Mouse (Mus musculus) bone marrow, adult 2 months (tissue): Measurements from ENCODE around the gene Sh3pxd2a. TPM values are rescaled to one million over a fixed set of nuclear protein-coding genes. Genes with fewer than 3 reads are reported as not detected.

Experiments
- H3K27ac ChIP-seq: fragments of 200-500 bp; 2 replicates; pipeline ENCODE4 v1.5.1; 2012; ENCODE audit warnings: low read depth, mild to moderate bottlenecking, control low read depth, inconsistent platforms, low read length; ENCODE audit not compliant: control insufficient read depth, poor library complexity, insufficient read depth
- H3K4me1 ChIP-seq: fragments of 200-500 bp; 2 replicates; pipeline ENCODE4 v1.6.1; 2011; ENCODE audit warnings: low read length; ENCODE audit not compliant: control insufficient read depth, insufficient read depth
- H3K4me3 ChIP-seq: fragments of 200-500 bp; replicated peaks from 2 replicates; pipeline ENCODE3; 2011; ENCODE audit warnings: mild to moderate bottlenecking, low read depth, low read length, control low read depth; ENCODE audit not compliant: control insufficient read depth
- CTCF ChIP-seq: fragments of 200-500 bp; IDR thresholded peaks from 2 replicates; pipeline ENCODE4 v1.5.1; 2011; ENCODE audit warnings: low read length, control low read depth; ENCODE audit not compliant: control insufficient read depth, insufficient read depth
- POLR2A ChIP-seq: fragments of 200-500 bp; IDR thresholded peaks from 2 replicates; pipeline ENCODE4 v1.6.1; 2011; ENCODE audit warnings: low read depth, mild to moderate bottlenecking, control low read depth, low read length, borderline replicate concordance; ENCODE audit not compliant: control insufficient read depth
- WGBS: fragments of 180-500 bp; shearing (Covaris S2); methylation state at CpG from one replicate; pipeline ENCODE4 v1.1.7; 2018; 5-methylcytosine and 5-hydroxymethylcytosine counted together
- polyA plus RNA-seq: library from polyadenylated mRNA; stranded (reverse); fragments of >200 nt; gene quantifications from 2 replicates; pipeline ENCODE4 v1.2.4, GENCODE M21; 2011; ENCODE audit warnings: low replicate concordance; ENCODE audit not compliant: missing spikeins, insufficient read depth, insufficient read length

Sh3pxd2a gene
- polyA plus RNA-seq, 1 experiment = 8.3 TPM

GRCm38 (mm10) chr19:47292451-47292951, 171.7 kb downstream of the Sh3pxd2a start:
- WGBS = 81% methylated on average over 7 of the region's 7 CpGs
- H3K4me1 ChIP-seq = no peaks in the 10 kb centered on the region
- no peak overlapping the region for H3K4me3 ChIP-seq
- no peak overlapping the region for H3K27ac ChIP-seq
- no peak for TF ChIP-seq CTCF
- no peak for TF ChIP-seq POLR2A

DNA sequence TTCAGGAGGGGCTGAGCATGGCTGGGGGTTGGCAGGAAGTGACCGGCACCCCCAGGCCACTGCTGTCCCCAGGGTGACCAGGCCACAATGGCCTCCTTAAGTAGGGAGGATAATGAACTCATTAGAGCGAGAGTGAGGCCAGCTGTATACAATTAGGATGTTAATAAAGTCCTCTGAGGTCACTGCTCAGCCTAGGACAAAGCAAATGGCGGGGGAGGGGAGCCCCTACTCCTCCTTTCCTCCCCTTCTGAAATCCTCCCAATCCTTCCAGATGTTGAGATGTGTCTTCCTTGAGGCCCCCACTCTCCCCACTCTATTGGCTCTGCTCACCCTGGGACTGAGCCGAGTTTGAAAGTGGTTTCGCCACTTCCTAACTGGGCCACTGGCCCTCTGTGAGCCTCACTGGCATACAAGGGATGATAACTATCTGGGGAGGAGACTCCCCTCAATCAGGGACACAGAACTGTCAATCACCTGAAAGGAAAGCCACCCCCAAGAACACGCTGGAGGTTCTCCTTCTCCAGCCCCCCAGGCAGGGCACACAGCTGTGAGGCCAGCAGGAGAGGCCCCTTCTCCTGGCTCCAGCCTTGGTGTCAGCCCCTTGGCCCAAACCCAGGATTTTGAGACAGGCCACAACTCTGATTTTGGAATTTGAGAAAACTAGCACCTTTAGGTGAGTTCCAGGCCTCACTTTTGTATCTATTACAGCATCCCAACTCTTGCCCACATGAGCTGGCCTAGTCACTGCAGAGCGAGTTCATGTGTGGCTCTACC, 172.7 kb downstream of the Sh3pxd2a start:
- no peak for TF ChIP-seq CTCF
- no peak for TF ChIP-seq POLR2A
- no peak overlapping the region for H3K27ac ChIP-seq
- no peaks in the 10 kb centered on the region for H3K4me1 ChIP-seq
- WGBS = 64% methylated on average over 7 of the region's 7 CpGs
- no peak overlapping the region for H3K4me3 ChIP-seq

- TF ChIP-seq CTCF = no peak
- no peak for TF ChIP-seq POLR2A
- H3K4me1 ChIP-seq = no peaks in the 10 kb centered on the region
- 88% methylated on average over 17 of the region's 17 CpGs for WGBS
- H3K27ac ChIP-seq = no peak overlapping the region
- no peak overlapping the region for H3K4me3 ChIP-seq
Observed at GRCm38 (mm10) chr19:47286886-47287450, 177.2 kb downstream of the Sh3pxd2a start.

- no peaks in the 10 kb centered on the region for H3K4me1 ChIP-seq
- no peak overlapping the region for H3K27ac ChIP-seq
- 79% methylated on average over 6 of the region's 6 CpGs for WGBS
- H3K4me3 ChIP-seq = no peak overlapping the region
- TF ChIP-seq CTCF = no peak
- TF ChIP-seq POLR2A = no peak
Observed at GRCm38 (mm10) chr19:47285581-47285980, 178.6 kb downstream of the Sh3pxd2a start.

DNA sequence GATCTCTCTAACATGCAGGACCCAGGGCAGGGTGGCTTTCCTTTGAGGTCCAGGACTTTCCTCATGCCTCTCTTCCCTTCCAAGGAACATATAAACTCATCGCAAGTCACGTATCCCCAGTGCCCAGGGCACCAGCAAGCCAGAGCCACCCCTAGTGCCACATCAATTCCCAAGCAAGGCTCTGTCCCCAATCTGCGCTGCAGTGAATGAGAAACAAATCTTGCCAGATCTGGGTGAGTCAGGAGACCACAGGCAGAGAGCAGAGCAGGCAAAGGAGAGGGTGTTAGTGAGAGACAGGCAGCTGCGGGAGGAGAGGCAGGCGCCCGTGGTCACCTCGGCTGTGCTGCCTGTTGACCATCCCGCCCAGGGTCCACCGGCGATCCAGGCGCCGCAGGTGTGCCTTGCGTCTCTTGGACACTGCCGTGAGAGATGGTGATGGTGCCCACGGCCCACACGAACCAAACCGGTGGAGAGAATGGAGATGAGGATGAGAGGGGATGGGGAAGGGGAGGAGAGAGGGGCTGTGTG, 181.4 kb downstream of the Sh3pxd2a start:
- Histone ChIP-seq H3K4me1 (no peaks in the 10 kb centered on the region), H3K27ac (no peak overlapping the region; the same call in 1 of the 2 replicates), H3K4me3 (no peak overlapping the region)
- TF ChIP-seq POLR2A = no peak
- TF ChIP-seq CTCF = no peak
- 90% methylated on average over 17 of the region's 17 CpGs for WGBS

GRCm38 (mm10) chr19:47282050-47282454, 182.1 kb downstream of the Sh3pxd2a start:
- WGBS = 78% methylated on average over 6 of the region's 6 CpGs
- no peak for TF ChIP-seq CTCF
- TF ChIP-seq POLR2A = no peak
- Histone ChIP-seq H3K4me3 (no peak overlapping the region), H3K27ac (no peak overlapping the region), H3K4me1 (no peaks in the 10 kb centered on the region)

GRCm38 (mm10) chr19:47280894-47281293, 183.3 kb downstream of the Sh3pxd2a start:
- 86% methylated on average over 9 of the region's 9 CpGs for WGBS
- Histone ChIP-seq H3K27ac (no peak overlapping the region), H3K4me1 (no peaks in the 10 kb centered on the region), H3K4me3 (no peak overlapping the region)
- TF ChIP-seq POLR2A (no peak), CTCF (no peak)

DNA sequence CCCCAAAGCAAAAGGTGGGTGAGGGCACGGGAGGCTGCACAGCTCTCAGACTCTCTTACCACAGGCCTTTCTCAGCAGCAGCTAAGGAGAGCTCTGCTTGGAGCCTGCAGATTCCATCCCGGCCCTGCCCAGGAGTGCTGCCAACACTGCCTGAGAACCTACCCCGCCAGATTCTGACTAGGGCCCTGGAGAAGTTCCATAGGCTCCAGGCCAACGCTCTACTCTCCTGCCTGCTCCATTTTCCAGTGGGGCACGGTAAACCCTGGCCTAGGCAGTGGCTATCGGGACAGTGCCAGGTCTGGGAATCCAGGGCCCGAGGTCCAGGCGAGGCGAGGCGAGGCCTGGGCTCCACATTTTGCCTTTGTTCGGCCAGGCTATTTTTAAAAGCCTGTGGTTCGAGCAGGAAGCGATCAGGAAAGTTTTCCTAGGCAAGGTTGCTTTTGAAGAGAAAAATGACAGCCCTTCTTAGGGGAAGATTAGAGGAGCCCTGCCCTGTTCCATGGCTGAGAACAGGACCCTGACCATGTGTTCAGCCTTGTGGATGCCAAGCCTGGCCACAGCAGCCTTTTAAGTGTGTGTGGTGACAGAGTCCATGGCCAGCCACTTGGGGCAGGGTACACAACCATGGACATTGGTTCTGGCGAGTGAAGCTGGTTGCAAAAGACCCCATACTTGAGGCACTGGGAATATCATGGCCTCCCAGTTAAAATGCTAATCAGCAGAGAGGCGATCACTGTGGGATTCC, 184.2 kb downstream of the Sh3pxd2a start:
- TF ChIP-seq CTCF (no peak), POLR2A (no peak)
- 83% methylated on average over 15 of the region's 15 CpGs for WGBS
- Histone ChIP-seq H3K4me3 (no peak overlapping the region), H3K27ac (no peak overlapping the region; the same call in 1 of the 2 replicates), H3K4me1 (no peaks in the 10 kb centered on the region)
